Mouse (Mus musculus) brain, adult 2 months (tissue): Measurements from ENCODE around the gene Vav3.
A peak's percentile ranks its signal among the peaks of the same experiment; 100 is the strongest.

Experiments used
- DNase-seq: peaks from one replicate; pipeline ENCODE4 v3.0.0; 2011; ENCODE audit warnings: low read depth, low spot score

The Vav3 gene

GRCm38 (mm10) chr3:109352690-109353089 lies 12.2 kb downstream of the Vav3 start:
- no peak for DNase-seq

GRCm38 (mm10) chr3:109353814-109354213 lies 13.4 kb downstream of the Vav3 start:
- no peak for DNase-seq

- peak; percentile 31 for DNase-seq
These were observed 14.7 kb downstream of the Vav3 start for GRCm38 (mm10) chr3:109355158-109355557.

- no peak for DNase-seq
These were observed 20.3 kb downstream of the Vav3 start for GRCm38 (mm10) chr3:109360746-109361145.

- DNase-seq = no peak
These were observed 21.4 kb downstream of the Vav3 start for GRCm38 (mm10) chr3:109361882-109362281.

- no peak for DNase-seq
These were observed 21.9 kb downstream of the Vav3 start for GRCm38 (mm10) chr3:109362310-109362709.

GRCm38 (mm10) chr3:109363522-109363921 lies 23.1 kb downstream of the Vav3 start:
- no peak for DNase-seq

- no peak for DNase-seq
These were observed 25.4 kb downstream of the Vav3 start for GRCm38 (mm10) chr3:109365875-109366274.

GRCm38 (mm10) chr3:109366411-109366851 lies 26.0 kb downstream of the Vav3 start:
- DNase-seq = peak; percentile 35

- peak; percentile 78 for DNase-seq
These were observed 28.2 kb downstream of the Vav3 start for GRCm38 (mm10) chr3:109368383-109369289.

GRCm38 (mm10) chr3:109371576-109371975 lies 31.1 kb downstream of the Vav3 start:
- no peak for DNase-seq

GRCm38 (mm10) chr3:109372678-109373077 lies 32.2 kb downstream of the Vav3 start:
- no peak for DNase-seq

GRCm38 (mm10) chr3:109378278-109378677 lies 37.8 kb downstream of the Vav3 start:
- no peak for DNase-seq

- no peak for DNase-seq
These were observed 38.2 kb downstream of the Vav3 start for GRCm38 (mm10) chr3:109378684-109379083.

- no peak for DNase-seq
These were observed 48.3 kb downstream of the Vav3 start for GRCm38 (mm10) chr3:109388730-109389129.

GRCm38 (mm10) chr3:109401527-109401926 lies 61.1 kb downstream of the Vav3 start:
- DNase-seq = no peak

- DNase-seq = no peak
These were observed 70.8 kb downstream of the Vav3 start for GRCm38 (mm10) chr3:109411294-109411693.

GRCm38 (mm10) chr3:109420403-109420802 lies 80.0 kb downstream of the Vav3 start:
- no peak for DNase-seq

- peak; percentile 53 for DNase-seq
These were observed 80.6 kb downstream of the Vav3 start for GRCm38 (mm10) chr3:109421019-109421418.

- DNase-seq = peak; percentile 44
These were observed 83.1 kb downstream of the Vav3 start for GRCm38 (mm10) chr3:109423440-109424079.

- DNase-seq = peak; percentile 60
These were observed 90.8 kb downstream of the Vav3 start for GRCm38 (mm10) chr3:109431285-109431684.

- DNase-seq = no peak
These were observed 98.1 kb downstream of the Vav3 start for GRCm38 (mm10) chr3:109438552-109438951.

GRCm38 (mm10) chr3:109439253-109439652 lies 98.8 kb downstream of the Vav3 start:
- no peak for DNase-seq
